Mouse (Mus musculus): Measurements from ENCODE around the gene Ccr5.
"Not testable (repeated sequence)": the region's sequence is repeated elsewhere in the genome, so short reads cannot be mapped to it uniquely, and the experiment has no call there.

Gene Ccr5

GRCm38 (mm10) chr9:124121387-124122184 is at the start of gene Ccr5:
Gene Ccr5 (plus strand): TSS chr9:124121543.
- no peak for DNase-seq

DNA sequence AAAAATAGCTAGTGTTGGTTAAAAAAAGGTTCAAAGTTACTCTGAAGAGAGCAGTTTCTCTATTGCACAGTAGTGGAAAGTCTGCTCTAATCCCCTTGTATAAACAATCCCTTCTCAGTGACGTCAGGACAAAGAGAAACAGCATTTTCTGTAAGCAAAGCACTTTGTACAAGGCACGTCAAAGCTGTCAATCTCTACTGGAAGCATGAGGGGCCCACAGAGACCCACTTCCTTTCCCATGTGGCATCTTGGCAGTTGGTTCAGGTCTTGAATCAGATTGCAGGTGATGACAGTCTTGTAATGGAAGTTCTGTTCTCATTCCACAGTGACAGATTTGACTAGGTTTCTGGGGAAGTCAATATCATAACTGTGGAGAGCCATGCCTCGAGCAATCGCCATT is 41.5 kb upstream of the Ccr5 start:
- DNase-seq: no peak

- DNase-seq: not testable (repeated sequence)
These were observed 40.9 kb upstream of the Ccr5 start for GRCm38 (mm10) chr9:124080471-124080870.

DNA sequence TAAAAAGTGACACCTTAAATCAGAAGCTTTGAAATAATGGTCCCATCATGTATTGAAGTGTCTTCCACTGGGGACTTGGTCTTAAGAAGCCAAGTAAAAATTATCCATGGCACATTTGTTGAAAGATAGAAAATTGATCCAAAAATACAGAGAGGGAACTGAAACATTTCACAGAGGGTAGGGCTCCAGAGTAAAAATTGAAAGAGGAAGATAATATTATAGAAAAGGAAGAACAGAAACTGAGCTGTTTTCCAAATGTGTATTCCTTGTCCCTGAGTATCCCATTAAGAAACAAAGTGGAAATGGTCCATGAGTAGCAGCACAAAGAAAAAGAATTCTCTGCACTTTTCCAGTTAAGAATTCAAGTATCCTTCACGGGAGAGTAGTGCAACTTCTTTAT is 30.9 kb upstream of the Ccr5 start:
- DNase-seq: no peak

- no peak for DNase-seq
These were observed 22.2 kb upstream of the Ccr5 start for GRCm38 (mm10) chr9:124099127-124099526.

DNA sequence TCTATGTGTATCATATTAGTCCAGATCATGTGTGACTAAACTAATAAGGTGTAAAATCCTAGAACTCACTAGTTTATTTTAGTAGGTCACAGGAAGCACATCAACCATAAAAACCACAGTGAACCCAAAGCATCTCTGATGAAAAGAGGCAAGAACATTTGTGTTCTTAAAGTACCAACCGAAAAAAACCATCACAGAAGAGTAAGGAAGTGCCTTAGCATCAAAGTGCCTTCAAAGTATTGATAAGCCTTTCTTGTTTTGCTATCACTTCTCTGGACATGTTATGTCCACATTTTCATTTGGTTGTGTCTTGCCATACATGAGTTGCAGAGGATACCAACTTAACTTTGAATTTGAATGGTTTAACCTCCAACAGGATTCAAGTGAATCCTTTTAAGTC is 21.0 kb upstream of the Ccr5 start:
- no peak for DNase-seq

DNA sequence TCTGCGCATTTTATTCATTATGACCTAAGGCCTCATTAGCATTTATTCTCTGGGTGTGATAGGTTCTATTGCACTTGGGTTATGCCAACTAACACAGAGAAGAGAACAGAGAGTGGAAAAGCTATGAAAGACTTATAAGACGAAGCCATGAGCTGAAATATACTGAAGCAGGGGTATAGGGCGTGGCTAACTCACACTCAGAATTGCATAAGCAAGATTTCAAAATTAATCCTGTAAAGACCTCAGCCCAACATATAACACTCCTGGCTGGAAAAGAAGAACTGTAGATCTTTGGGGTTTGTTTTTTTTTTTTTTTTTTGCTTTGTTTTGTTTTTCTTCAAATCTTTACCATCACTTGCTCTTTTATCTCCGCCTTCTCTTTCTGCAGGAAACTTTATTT is 19.6 kb upstream of the Ccr5 start, which contains the start of gene Ccr2:
Gene Ccr2, plus strand, starts transcription at position 228 of the 400 bp plus-strand sequence.
- no peak for DNase-seq

GRCm38 (mm10) chr9:124103199-124103598 is 18.1 kb upstream of the Ccr5 start:
- DNase-seq: no peak

GRCm38 (mm10) chr9:124105196-124105595 is 16.1 kb upstream of the Ccr5 start:
- no peak for DNase-seq

GRCm38 (mm10) chr9:124107232-124107631 is 14.1 kb upstream of the Ccr5 start:
- DNase-seq: no peak

DNA sequence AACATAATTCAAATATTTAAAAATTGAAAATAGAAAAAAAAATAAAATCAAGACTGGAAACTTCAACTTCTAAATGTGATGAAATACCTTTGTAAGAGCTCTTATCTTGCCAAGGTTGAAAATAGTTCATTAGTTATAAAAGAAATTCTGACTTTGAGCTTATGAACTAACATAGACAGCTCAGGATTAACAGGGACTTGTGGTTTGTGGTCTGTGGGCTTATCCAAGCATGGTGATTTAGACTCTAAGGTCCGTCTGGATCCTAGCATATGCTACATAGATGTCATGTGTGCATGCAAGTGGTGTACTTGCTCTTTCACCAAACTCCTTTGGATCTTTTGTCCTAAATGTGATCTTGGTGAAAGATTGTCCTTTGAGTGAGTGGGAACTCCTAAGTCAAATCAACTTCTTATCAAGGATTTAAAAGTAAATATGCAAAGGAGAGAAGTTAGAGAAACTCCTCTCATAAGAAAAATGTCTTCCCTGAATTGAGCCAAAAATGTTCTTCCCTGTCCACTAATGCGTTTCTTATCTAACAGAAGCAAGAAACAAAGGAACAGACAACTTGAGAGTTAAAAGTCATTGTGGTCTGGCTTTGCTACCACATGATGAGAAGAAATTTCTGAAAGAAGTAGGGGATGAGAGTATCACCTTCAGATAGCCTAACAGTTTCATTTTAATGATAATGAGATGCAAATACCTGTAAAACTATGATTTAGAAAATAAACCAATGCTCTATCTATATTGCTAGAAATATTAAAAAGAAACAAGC is 12.8 kb upstream of the Ccr5 start:
- no peak for DNase-seq

- no peak for DNase-seq
These were observed 9.3 kb upstream of the Ccr5 start for GRCm38 (mm10) chr9:124111997-124112396.

- no peak for DNase-seq
These were observed 8.6 kb upstream of the Ccr5 start for GRCm38 (mm10) chr9:124112591-124113239.

GRCm38 (mm10) chr9:124113777-124114176 is 7.6 kb upstream of the Ccr5 start:
- no peak for DNase-seq

GRCm38 (mm10) chr9:124118489-124118888 is 2.9 kb upstream of the Ccr5 start:
- DNase-seq: no peak

DNA sequence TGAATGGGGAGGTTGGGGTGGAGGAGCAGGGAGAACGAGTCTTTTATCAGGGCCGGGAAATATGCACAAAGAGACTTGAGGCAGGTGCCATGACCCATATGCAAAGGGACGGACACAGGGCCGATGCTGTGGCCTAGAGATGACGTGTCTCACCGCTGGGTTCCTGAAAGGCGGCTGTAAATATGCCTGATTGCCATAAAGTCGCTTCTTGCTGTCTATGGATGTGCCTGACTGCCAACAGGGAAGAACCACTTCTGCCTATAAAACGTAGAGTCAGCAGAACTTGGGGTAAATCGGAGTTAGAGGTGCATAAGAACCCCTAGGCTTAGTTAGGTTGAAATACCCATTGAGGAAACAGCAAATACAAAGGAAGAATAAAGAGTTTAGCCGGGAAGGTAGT is 4.2 kb downstream of the Ccr5 start:
- no peak for DNase-seq

- DNase-seq: no peak
These were observed 5.0 kb downstream of the Ccr5 start for GRCm38 (mm10) chr9:124126373-124126772.

GRCm38 (mm10) chr9:124127412-124127811 is 6.1 kb downstream of the Ccr5 start:
- no peak for DNase-seq

DNA sequence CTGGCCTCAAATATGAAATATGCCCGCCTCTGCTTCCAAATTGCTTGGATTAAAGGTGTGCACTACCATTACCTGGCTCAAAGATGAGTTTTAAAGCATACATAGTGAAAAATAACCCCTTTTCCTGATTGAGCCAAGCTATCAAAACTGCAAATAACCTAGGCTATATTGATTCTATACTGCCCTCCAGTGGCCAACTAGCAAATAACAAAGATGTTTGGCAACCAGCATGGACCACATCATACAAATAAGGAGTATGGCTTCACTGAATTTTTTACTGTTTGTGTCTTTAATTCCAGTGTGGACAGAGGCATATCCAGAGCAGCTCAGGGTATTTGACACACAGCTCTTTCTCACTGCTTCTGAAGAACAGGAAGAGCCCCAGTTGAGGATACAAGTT is 7.0 kb downstream of the Ccr5 start:
- peak; percentile 2 for DNase-seq

GRCm38 (mm10) chr9:124132899-124133298 is 11.6 kb downstream of the Ccr5 start:
- not testable (repeated sequence) for DNase-seq

GRCm38 (mm10) chr9:124134919-124135318 is 13.6 kb downstream of the Ccr5 start:
- not testable (repeated sequence) for DNase-seq

DNA sequence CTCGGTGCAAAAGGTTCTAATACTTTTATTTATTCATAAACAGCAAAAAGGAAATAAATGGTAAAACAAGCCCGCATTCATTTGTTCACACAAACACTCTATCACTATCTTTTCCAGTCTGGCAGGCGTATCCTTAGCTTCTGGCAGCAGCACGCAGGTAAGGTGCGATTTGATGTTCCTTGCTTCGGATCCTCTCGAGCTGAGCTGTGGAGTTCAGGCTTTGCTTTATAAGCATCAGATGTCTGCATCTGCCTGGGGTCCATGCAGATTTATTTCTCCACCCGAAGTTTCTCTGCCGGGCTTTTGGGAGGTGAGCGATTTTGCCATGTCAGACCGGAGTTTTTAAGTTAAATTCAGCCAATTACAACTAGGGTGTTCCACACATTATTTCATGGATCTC is 16.3 kb downstream of the Ccr5 start:
- DNase-seq: no peak

DNA sequence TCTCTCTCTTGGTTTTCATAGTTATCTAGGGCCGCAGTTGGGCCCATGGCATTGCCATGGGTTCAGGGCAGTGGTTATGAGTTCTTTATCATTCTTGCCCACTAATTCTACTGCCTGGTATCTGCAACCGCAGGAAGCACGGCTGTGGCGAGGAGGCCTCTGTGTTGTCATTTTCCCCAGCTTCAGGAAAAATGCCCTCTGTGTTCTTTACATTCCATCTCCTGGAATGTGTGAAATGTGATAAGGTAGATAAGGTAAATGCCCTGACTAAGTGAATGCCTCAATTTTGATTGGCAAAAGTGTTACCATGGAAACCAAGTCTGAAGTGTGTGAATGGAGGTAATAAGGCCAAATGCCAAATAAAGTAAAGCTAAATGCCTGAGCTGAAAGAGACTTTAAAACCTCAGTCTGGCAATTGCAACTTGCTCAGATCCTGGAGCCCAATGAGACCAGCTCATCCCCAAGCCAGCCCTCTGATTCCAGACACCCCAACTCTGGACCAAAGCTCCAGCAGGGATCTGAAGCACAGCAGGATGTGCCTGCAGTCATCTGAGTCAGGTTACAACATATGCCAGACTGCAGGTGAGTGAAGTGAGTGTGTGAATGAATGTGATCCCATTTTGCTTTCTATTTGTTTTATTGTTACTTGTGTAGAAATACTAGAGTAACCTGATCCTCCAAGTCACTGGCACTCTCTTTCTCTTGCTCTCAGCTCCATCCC is 16.9 kb downstream of the Ccr5 start:
- no peak for DNase-seq
